Mouse (Mus musculus): ENCODE measurements around the gene Cdc42bpa. TPM values are rescaled to one million over a fixed set of nuclear protein-coding genes. Genes with fewer than 3 reads are reported as not detected.

The Cdc42bpa gene
- total and polyA plus RNA-seq, 2 experiments from 2014 or later: 8.3 to 25.8 TPM

DNA sequence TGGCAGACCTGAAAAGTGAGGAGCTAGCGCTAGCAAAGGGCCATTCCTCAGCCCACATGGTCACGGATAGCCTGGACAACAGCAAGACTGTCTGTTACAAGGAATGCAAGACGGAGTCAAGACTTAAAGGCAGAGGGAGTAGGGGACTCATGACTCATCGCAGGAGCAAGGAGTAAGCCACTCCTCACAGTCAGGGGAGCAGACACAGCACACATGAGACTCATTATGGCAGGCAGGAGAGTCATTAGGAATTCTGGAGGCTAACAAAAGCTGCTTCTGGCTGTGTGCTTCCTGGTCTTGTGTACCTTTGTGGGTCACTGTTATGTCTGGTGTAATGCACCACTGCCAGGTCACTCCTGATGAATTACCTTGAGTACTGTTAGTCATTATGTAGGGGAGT lies 178.9 kb downstream of the Cdc42bpa start:
- Histone ChIP-seq H3K27ac (ENCODE audit: low read depth) (no peak overlapping the region), H3K9ac (replicated peaks; ENCODE audit: low read depth, low read length) (no peak overlapping the region), H3K36me3 (replicated peaks; ENCODE audit: control insufficient read depth, insufficient read depth, low read length) (peaks cover 60% of the 10 kb centered on the region), H3K4me1 (ENCODE audit: control insufficient read depth, insufficient read depth) (no peaks in the 10 kb centered on the region), H3K4me3 (ENCODE audit: low read depth, low read length) (no peak overlapping the region), H3K9me3 (replicated peaks; ENCODE audit: control insufficient read depth, low read length) (no peaks in the 10 kb centered on the region), H3K27me3 (ENCODE audit: control insufficient read depth, insufficient read depth, low read length) (no peaks in the 10 kb centered on the region), H3K4me2 (ENCODE audit: low read depth, low read length) (no peak overlapping the region)
- 80% methylated on average over 4 of the region's 4 CpGs for WGBS
- ATAC-seq (ENCODE audit: insufficient read depth, low read depth): no peak
- no peak for TF ChIP-seq CTCF (IDR thresholded peaks at IDR 0.05; ENCODE audit: low read depth)
- TF ChIP-seq EP300 (IDR thresholded peaks at IDR 0.05; ENCODE audit: low read depth): no peak
- DNase-seq (ENCODE audit: low spot score): no peak

DNA sequence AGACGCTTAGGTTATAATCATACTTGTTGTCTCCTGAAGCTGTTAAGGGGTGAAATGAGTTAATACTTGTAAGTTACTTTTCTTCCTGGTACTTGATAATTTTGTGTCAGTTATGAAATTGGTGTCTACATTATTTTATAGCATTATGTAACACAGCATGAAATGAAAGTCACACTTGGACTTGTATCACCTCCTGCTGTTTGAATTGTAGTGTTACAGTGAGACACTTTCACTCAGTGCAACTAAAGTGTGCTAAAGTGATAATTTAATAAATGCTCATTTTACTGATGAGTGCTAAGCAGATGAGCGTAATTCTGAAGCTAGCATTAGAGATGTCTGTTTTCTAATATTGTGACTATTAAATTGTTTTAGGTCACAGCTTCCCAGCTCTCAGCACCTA lies 180.7 kb downstream of the Cdc42bpa start:
- H3K36me3 ChIP-seq (replicated peaks; ENCODE audit: control insufficient read depth, insufficient read depth, low read length): peaks cover 62% of the 10 kb centered on the region
- WGBS: 87% methylated on average over 2 of the region's 2 CpGs
- no peak overlapping the region for H3K9ac ChIP-seq (replicated peaks; ENCODE audit: low read depth, low read length)
- no peaks in the 10 kb centered on the region for H3K27me3 ChIP-seq (ENCODE audit: control insufficient read depth, insufficient read depth, low read length)
- no peak overlapping the region for H3K4me3 ChIP-seq (ENCODE audit: low read depth, low read length)
- DNase-seq (ENCODE audit: low spot score) (no peak), ATAC-seq (ENCODE audit: insufficient read depth, low read depth) (no peak)
- TF ChIP-seq EP300 (IDR thresholded peaks at IDR 0.05; ENCODE audit: low read depth): no peak
- H3K4me2 ChIP-seq (ENCODE audit: low read depth, low read length): no peak overlapping the region
- H3K4me1 ChIP-seq (ENCODE audit: control insufficient read depth, insufficient read depth): no peaks in the 10 kb centered on the region
- H3K27ac ChIP-seq (ENCODE audit: low read depth): no peak overlapping the region
- no peaks in the 10 kb centered on the region for H3K9me3 ChIP-seq (replicated peaks; ENCODE audit: control insufficient read depth, low read length)

DNA sequence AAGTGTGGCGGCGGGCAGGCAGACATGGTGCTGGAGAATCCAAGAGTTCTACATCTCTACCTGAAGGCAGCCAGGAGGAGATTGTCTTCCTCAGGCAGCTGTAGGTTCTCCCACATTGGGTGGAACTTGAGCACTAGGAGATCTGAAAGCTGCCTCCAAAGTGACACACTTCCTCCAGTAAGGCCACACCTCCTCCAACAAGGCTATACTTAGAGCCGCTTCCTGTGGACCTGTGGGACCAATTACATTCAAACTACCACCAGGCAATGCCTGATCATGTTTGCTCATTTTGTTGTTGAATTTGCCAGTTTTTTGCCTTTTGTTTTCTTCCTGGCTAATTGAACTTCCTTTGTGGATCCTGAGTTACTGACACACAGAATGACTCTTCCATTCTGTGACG lies 187.8 kb downstream of the Cdc42bpa start:
- peak; percentile 58 for ATAC-seq (ENCODE audit: insufficient read depth, low read depth)
- 69% methylated on average over 4 of the region's 4 CpGs for WGBS

DNA sequence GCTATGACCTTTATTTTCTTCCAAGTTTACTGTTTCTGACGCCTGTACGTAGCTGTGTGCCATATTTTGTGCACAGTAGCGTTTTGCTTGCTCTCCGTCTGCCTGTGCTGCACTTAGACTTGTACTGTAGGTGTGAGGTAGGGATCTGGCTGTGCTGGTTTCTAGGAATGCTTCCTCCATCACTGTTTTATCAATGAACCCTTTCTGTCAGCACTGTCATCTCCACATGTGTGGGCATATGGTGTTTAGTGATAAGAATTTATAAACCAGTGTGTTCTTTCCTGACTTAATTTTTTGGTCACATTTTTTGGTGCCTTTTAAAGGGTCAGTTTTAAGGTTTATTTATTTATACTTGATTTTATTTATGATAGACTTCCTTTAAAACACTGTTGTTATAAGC lies 188.3 kb downstream of the Cdc42bpa start:
- WGBS: 86% methylated on average over 4 of the region's 4 CpGs
- no peaks in the 10 kb centered on the region for H3K4me1 ChIP-seq (ENCODE audit: control insufficient read depth, insufficient read depth)
- no peak for ATAC-seq (ENCODE audit: insufficient read depth, low read depth)

More for the DNA sequence above, 187.8 kb downstream of the Cdc42bpa start:
- Histone ChIP-seq H3K4me2 (ENCODE audit: low read depth, low read length) (no peak overlapping the region), H3K9ac (replicated peaks; ENCODE audit: low read depth, low read length) (no peak overlapping the region), H3K27me3 (ENCODE audit: control insufficient read depth, insufficient read depth, low read length) (no peaks in the 10 kb centered on the region), H3K36me3 (replicated peaks; ENCODE audit: control insufficient read depth, insufficient read depth, low read length) (peaks cover 52% of the 10 kb centered on the region), H3K4me1 (ENCODE audit: control insufficient read depth, insufficient read depth) (no peaks in the 10 kb centered on the region), H3K27ac (ENCODE audit: low read depth) (peak overlapping the region; percentile 51; the same call in 1 of the 2 replicates), H3K9me3 (replicated peaks; ENCODE audit: control insufficient read depth, low read length) (no peaks in the 10 kb centered on the region), H3K4me3 (ENCODE audit: low read depth, low read length) (no peak overlapping the region)
- peak; percentile 11 for DNase-seq (ENCODE audit: low spot score)
- TF ChIP-seq CTCF (IDR thresholded peaks at IDR 0.05; ENCODE audit: low read depth) (no peak), EP300 (IDR thresholded peaks at IDR 0.05; ENCODE audit: low read depth) (no peak)

DNA sequence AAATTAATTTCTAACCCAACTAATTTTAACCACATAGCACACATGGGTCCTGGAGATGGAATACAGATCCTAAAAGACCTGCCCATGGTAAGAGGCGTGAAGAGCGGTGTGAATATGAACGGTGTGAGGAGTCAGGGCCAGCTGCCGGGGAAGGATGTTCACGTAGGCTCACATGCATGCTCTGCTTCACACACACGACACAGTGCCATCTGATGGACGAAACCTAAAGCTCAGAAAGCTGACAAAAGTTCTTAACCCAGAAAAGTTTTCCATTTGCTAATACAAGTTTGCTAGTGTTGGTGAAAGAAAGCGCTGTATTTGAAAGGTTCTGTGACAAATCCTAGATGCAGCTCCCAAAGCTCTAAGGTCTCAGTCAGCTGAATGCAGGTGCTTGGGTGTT lies 190.9 kb downstream of the Cdc42bpa start:
- Histone ChIP-seq H3K27me3 (ENCODE audit: control insufficient read depth, insufficient read depth, low read length) (no peaks in the 10 kb centered on the region), H3K27ac (ENCODE audit: low read depth) (no peak overlapping the region), H3K36me3 (replicated peaks; ENCODE audit: control insufficient read depth, insufficient read depth, low read length) (peaks cover 49% of the 10 kb centered on the region), H3K4me3 (ENCODE audit: low read depth, low read length) (no peak overlapping the region), H3K9me3 (replicated peaks; ENCODE audit: control insufficient read depth, low read length) (no peaks in the 10 kb centered on the region), H3K4me1 (ENCODE audit: control insufficient read depth, insufficient read depth) (no peaks in the 10 kb centered on the region), H3K4me2 (ENCODE audit: low read depth, low read length) (no peak overlapping the region), H3K9ac (replicated peaks; ENCODE audit: low read depth, low read length) (no peak overlapping the region)
- no peak for ATAC-seq (ENCODE audit: insufficient read depth, low read depth)
- TF ChIP-seq CTCF (IDR thresholded peaks at IDR 0.05; ENCODE audit: low read depth): peak; percentile 24
- no peak for TF ChIP-seq EP300 (IDR thresholded peaks at IDR 0.05; ENCODE audit: low read depth)
- 76% methylated on average over 8 of the region's 8 CpGs for WGBS
- no peak for DNase-seq (ENCODE audit: low spot score)

More for the DNA sequence above, 188.3 kb downstream of the Cdc42bpa start:
- no peak overlapping the region for H3K9ac ChIP-seq (replicated peaks; ENCODE audit: low read depth, low read length)
- no peak for DNase-seq (ENCODE audit: low spot score)
- no peak overlapping the region for H3K4me3 ChIP-seq (ENCODE audit: low read depth, low read length)
- no peak overlapping the region for H3K4me2 ChIP-seq (ENCODE audit: low read depth, low read length)
- H3K36me3 ChIP-seq (replicated peaks; ENCODE audit: control insufficient read depth, insufficient read depth, low read length): peaks cover 54% of the 10 kb centered on the region
- H3K27me3 ChIP-seq (ENCODE audit: control insufficient read depth, insufficient read depth, low read length): no peaks in the 10 kb centered on the region
- H3K27ac ChIP-seq (ENCODE audit: low read depth): peak overlapping the region; percentile 51; the same call in 1 of the 2 replicates
- H3K9me3 ChIP-seq (replicated peaks; ENCODE audit: control insufficient read depth, low read length): no peaks in the 10 kb centered on the region
- TF ChIP-seq CTCF (IDR thresholded peaks at IDR 0.05; ENCODE audit: low read depth) (no peak), EP300 (IDR thresholded peaks at IDR 0.05; ENCODE audit: low read depth) (no peak)

DNA sequence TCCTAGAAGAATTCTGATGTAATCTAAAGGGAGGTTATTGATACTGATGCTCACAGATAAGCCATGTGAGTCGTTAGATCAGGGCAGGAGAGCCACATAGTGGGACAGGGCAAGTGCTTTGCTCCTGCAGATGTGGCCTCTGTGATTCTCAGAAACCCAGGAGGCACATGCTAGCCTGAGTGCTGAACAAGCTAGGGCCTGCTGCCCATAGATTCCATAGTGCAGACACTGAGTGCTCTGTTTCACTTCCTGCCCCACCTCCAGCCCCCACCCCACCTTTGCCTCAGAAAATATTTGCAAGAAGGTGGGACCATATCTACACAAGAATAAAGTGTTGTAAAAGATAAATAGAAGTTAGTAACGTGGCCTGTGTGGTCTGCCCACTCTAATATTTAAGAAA lies 198.4 kb downstream of the Cdc42bpa start:
- Histone ChIP-seq H3K9ac (replicated peaks; ENCODE audit: low read depth, low read length) (no peak overlapping the region), H3K4me3 (ENCODE audit: low read depth, low read length) (no peak overlapping the region), H3K27ac (ENCODE audit: low read depth) (no peak overlapping the region), H3K27me3 (ENCODE audit: control insufficient read depth, insufficient read depth, low read length) (no peaks in the 10 kb centered on the region), H3K4me2 (ENCODE audit: low read depth, low read length) (no peak overlapping the region), H3K9me3 (replicated peaks; ENCODE audit: control insufficient read depth, low read length) (no peaks in the 10 kb centered on the region), H3K4me1 (ENCODE audit: control insufficient read depth, insufficient read depth) (no peaks in the 10 kb centered on the region), H3K36me3 (replicated peaks; ENCODE audit: control insufficient read depth, insufficient read depth, low read length) (peaks cover 33% of the 10 kb centered on the region)
- 69% methylated on average over 2 of the region's 2 CpGs for WGBS
- DNase-seq (ENCODE audit: low spot score) (no peak), ATAC-seq (ENCODE audit: insufficient read depth, low read depth) (no peak)
- TF ChIP-seq CTCF (IDR thresholded peaks at IDR 0.05; ENCODE audit: low read depth) (no peak), EP300 (IDR thresholded peaks at IDR 0.05; ENCODE audit: low read depth) (no peak)
